Mouse (Mus musculus) c-Kit-positive CD71-positive TER-119-positive erythroid progenitor cells, embryonic 14.5 days (primary cell): ENCODE measurements around the gene Tcstv1.
"Not testable (repeated sequence)": the region's sequence is repeated elsewhere in the genome, so short reads cannot be mapped to it uniquely, and the experiment has no call there.

Experiments used
- DNase-seq: peaks from one replicate; pipeline ENCODE4 v3.0.0-alpha.2; 2013; ENCODE audit warnings: low spot score

The Tcstv1 gene

DNA sequence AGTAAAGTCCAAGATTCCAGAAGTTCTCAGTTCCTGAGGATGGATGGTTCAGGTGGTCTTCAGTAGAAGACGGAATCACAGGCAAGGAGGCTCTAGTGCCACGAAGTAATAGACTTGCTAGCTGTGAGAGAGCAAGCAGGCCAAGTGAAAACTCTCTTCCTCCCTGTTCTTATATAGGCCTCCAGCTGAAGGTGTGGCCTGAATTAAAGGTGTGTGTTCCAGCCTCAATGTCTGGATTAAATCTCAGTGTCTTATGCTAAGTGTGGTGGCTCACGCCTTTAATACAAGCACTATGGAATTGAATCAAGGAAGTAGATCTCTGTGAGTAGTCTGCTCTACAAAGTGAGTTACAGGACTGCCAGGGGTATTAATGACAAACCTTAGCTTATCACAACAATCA, at the start of gene Tcstv1:
Gene Tcstv1, minus strand, starts transcription at position 101 of the 400 bp plus-strand sequence.
- DNase-seq: not testable (repeated sequence)

DNA sequence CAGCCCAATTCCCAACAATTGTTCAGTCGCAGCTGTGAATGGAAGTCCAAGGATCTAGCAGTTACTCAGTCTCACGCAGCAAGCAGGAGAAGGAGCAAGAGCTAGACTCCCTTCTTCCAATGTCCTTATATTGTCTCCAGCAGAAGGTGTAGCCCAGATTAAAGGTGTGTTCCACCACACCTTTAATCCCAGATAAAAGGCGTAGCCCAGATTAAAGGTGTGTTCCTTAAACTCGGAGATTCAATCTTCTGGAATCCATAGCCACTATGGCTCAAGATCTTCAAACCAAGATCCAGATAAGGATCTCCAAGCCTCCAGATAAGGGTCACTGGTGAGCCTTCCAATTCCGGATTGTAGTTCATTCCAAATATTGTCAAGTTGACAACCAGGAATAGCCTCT, 34.6 kb upstream of the Tcstv1 start, which contains the start of gene Gm21761:
Gene Gm21761, minus strand, starts transcription at position 101 of the 400 bp plus-strand sequence.
- not testable (repeated sequence) for DNase-seq

DNA sequence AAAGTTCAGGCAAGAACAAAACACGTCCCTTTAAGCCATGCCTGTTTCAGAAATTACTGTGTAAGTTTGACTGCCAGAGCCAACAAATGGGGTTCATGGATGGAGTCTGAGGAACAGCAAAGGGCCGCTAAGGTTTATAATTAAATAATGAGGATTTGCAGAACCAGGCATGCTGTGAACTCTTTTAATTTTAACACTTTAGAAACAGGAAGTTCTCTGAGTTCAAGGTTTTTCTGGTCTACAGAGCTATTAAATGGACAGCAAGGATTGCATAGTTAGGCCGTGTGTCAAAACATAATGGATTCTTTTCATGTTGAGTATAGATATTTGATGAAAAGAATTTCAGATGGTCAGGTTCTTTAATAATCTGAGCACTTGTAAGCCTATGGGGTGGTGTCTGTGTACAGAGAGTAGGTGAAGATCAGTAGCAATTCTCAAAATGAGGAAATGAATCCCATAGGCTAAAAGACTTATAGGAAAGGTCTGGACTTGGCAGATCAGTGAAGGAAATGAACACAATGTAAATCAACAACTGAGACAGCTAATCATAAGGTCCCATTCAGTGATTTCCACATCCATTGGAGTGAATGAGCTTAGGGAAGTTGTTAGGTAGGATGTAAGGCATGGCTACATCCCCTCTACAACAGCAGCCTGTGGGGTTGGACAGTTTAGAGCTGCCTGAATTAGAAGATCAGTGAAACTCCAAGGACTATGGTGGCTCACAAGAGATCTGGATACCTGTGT, 30.2 kb upstream of the Tcstv1 start:
- not testable (repeated sequence) for DNase-seq

DNA sequence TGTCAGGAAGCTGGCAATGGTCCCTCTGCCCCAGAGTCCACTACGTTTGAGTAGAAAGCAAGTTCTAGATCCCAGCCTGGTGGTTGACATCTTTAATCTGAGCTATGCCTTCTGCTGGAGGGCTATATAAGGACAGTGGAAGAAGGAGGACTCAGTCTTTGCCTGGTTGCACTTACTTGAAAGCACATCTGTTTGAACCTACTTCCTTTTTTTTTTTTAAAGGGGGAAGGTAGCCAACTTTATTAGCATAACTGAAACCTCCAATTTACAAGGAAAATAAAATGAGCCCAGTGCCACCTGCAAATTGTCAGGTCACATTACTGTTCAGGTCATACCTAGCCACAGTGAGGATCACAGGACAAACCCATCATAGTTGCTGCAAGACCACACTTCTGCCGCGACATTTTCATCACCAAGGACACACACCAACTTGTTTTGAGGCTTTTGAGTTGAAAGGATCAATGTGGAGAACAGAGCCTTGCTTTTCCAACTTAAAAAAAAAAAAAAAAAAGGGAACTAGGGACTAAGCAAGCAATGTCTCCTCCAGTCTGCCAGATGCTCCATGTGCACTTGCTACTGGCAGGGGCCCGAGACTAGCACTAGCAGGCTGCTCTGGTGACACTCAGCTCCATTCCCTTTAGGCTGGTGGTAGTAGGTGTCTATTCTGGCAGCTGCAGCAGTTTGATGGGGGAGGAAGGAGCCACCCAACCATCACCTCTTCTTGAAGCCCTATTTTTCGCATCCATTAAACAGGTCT, 22.6 kb upstream of the Tcstv1 start:
- DNase-seq: not testable (repeated sequence)

DNA sequence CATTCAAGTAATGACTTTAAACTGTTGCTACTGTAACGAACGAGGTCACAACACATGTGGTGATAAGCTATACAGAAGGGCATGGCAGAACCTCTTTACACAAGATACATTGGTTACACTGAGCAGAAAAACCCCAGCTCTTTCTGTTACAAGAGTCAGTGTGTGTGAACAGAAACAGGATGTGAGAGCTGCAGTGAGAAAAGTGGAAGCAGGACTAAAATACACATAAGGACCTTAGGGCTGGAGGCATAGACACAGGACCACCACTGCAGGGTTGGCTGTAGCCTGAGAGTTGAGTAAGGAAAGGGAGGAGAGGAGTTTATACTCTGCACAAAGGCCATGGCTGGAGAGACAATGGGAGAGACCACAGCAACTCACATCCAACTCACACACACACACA, 21.9 kb upstream of the Tcstv1 start:
- not testable (repeated sequence) for DNase-seq

DNA sequence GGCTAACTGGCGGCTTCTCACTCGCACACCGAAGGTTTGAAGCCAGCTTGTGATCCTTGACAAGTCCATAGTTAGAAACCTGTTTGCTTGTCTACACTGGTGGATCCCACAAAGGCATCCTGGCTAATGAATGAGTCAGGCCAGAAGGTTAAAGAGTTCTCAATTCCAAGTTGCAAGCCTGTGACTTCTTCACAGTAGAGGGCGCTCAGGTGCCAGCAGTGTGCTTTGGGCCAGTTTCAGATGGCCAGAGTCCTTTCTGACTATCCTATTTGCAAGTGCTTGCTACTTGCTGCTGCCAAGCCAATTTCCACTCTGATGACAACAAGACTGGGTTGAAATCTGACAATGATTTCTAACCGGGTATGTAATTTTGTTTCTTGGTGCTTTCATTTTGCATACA, 4.0 kb upstream of the Tcstv1 start:
- DNase-seq: not testable (repeated sequence)

DNA sequence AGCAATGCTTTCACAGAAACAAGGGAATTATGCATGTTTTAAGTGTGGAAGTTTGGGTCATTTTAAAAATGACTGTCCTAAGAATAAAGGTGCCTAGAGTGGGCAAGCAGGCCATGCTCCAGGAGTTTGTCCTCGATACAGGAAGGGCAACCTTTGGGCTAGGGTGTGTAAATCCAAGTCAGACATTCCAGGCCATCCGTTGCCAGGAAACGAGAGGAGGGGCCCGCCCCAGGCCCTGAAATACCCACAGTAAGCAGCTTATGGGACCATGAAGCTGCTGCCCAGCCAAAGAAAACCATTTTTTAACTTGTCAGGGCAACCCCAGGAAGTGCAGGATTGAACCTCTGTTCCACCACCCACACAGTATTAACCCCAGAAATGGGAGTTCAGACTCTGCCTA, 7.7 kb downstream of the Tcstv1 start:
- not testable (repeated sequence) for DNase-seq

DNA sequence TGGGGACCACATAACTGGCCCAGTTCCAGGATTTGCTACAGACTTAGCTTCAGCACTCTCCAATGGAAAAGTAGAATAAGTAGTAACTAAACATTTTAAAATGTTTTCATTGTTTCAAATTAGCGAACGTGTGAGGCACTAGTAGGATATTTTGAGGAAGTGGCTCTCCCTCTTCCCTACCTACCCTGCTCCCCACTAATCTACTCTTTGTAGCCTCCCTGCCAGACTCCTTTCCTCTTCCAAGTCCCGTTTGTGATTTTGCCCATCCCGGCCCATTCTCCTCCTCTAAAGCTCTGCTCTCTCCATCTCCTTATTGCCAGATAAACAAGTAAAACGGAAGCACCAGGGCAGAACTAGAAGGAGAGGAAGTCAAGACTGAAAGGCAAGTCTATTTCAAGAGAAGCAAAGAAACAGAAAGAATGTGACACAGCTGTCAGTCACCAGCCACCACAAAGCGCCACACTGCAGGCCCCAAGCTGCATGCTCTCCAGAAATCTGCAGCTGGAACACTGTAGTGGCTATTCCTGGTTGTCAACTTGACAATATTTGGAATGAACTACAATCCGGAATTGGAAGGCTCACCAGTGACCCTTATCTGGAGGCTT, 30.1 kb downstream of the Tcstv1 start:
- DNase-seq: not testable (repeated sequence)

DNA sequence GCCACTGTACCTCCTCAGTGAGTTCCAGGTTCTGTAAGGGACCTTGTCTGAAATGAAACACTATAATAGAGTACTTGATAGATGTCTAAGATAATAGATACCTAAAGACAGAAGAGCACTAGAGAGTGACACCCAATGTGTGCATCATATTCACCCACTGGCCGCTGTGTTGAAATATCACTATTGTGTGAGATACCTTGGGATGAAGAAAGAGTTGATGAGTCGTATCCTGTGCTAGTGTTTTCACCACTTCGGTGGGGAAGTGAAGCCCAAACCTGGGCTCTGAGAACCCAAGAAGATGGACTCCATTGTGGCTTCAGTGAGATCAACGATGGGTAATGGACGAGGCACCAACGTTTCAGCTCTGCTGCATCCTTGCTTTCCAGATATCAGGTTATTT, 32.2 kb downstream of the Tcstv1 start:
- DNase-seq: not testable (repeated sequence)
